Mouse (Mus musculus): ENCODE results near the gene Rnf215.
"Not testable (repeated sequence)": the region's sequence is repeated elsewhere in the genome, so short reads cannot be mapped to it uniquely, and the experiment has no call there.

The Rnf215 gene

DNA sequence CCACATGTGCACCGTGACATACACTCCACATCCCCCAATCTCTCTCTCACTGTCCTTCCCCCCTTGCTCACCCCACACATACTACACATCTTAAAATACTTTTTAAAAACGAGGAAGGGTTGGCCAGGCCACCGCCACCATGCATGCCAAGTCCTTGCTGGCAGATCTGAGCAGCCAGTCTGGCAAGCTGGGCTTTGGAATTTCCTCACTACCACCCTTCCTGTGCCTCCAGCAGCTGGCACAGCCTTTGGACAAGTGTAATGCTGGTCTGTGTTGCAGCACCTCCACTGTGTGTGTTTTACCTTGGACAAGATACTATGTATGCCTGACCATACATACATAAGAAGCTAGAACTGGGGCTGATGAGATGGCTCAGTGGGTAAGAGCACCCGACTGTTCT is 21.5 kb upstream of the Rnf215 start:
- in situ Hi-C loops (cut with MboI, MseI): no loop called here

GRCm38 (mm10) chr11:4113970-4114369 is 21.0 kb upstream of the Rnf215 start:
- in situ Hi-C loops (cut with MboI, MseI): no loop called here

DNA sequence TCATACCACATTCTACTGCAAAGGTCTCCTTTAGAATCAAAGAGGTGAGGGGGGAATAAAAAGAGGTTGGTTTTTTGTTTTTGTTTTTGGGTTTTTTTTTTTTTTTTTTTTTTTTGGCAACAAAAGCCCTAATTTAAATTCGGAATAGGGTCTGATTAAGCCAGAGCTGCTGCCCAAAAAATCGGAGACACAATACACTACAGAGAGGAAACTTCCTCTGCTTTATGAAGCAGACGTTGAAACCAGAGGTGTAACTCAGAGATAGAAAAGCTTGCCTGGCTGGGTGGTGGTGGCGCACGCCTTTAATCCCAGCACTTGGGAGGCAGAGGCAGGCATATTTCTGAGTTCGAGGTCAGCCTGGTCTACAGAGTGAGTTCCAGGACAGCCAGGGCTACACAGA is 20.5 kb upstream of the Rnf215 start:
- in situ Hi-C loops (cut with MboI, MseI): not testable (repeated sequence)

- in situ Hi-C loops (cut with MboI, MseI): no loop called here
Observed at GRCm38 (mm10) chr11:4115407-4115806, 19.6 kb upstream of the Rnf215 start.

DNA sequence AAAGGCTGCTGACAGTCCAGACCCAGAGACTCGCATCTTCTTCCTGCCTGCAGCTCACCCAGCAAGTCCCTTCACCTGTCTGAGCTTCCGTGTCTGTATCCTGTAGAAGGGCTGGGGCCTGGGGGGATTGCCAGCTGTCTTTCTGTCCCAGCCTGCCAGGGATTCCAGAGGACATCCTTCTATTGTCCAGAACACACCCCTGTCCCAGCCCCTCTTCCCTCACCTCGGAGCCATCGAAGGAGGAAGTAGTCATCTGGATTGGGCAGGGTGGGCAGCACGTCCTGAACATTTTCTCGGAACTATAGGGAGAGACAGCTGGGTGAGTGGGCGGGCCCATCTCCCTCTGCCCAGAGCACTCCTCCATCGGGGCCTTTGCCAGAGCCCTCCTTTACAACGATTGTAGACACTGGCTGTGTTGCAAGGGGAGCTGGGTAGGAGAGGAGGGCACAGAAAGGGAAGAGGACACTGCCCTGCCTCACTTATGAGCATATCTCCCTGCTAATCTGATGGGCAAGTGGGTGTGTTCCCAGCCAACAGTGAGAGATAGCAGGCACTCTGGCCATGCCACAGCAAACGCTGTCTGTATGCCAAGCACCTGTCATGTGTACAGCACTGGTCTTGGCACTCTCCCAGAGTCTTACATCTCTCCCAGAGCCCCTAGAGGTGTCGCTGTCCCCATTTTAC is 18.4 kb upstream of the Rnf215 start:
- in situ Hi-C loops (cut with MboI, MseI): no loop called here

DNA sequence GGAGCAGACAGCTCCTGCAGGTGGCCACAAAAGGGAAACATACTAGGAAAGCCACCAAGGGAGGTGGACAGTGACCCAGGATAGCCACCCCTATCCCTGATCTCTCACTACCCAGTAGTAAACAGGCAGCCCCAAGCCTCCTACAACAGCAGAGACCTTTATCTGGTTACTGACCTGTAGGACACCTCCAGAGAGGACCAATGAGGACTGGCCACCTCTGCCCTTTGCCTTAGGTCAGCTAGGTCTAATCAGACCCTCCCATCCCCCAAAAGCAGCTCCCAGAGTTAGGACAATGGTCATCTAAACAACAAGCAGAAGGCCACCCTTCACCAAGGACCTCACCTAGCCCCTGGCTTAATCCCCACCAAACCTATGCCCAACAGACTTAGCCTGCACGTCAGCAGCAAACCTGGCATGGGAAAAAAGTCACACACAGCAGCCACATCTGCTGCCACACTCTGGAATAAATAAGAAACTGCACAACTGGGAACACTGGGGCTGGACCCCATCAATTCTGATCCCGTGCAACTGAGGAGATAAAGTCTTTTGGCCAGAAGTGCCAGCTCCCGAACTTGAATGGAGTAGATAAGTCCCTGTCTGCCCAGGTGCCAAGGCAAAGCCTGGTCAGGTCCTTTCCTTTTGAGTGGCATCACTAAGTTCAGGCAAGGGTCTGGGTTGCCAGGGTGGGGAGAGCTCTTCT is 17.5 kb upstream of the Rnf215 start:
- in situ Hi-C loops (cut with MboI, MseI): no loop called here

DNA sequence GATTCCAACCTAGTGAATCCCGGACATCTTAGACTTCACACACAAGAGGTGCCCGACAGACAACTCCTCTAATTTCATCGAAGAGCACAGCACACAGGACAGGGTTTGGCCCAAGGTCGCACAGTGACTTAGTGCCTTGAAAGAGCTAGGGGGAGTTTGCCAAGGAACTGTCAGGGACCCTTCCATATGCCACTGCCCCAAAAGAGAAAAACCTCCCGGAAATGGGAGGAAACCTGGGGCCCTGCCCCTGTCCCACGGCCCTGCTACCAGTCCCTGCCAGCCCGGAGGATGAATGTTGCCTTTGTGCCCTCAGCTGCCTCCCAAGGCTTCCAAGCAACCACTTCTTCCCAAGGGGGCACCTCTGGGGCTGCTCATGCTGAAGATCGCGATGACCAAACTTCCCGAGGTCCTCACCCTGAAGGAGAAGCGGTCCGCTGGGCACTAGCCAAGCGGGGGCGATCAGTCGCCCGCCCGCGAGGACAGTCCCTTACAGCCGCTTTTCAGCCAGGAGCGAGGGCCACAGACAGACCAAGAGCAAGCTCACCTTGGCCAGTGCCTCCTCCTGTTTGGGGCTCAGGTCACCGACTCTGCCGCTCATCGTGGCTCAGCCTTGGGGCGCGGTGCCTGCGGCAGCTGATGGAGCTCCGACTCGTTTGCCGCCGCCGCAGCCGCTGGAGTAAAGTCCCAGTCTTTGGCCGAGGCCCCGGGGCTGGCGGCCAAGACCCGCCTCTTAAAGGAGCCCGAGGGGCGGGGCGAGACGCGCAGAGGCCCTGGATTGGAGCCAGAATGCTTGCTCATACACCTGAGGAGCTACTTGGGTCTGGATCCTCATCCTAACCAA is 16.7 kb upstream of the Rnf215 start:
- in situ Hi-C loops (cut with MboI, MseI): no loop called here

GRCm38 (mm10) chr11:4119635-4120034 is 15.4 kb upstream of the Rnf215 start:
- in situ Hi-C loops (cut with MboI, MseI): no loop called here

DNA sequence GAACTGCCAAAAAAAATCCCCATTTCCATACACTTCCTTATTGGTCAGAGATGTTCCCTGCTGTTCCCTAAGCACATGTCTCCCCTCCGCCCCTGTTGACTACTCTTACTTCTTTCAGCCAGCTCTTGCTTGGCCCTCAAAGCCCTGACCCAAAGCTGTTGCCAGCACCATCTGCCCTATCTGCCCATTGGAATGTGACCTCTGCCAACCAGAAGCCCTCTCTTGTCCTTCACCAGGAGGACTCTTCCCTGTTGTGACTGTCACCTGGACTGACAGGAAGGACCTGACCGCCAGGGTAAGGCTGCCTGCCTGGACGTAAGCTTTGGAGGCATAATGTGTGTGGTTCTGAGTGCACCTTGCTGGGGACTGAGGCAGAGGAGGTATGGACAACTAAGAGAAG is 13.3 kb upstream of the Rnf215 start:
- in situ Hi-C loops (cut with MboI, MseI): no loop called here

DNA sequence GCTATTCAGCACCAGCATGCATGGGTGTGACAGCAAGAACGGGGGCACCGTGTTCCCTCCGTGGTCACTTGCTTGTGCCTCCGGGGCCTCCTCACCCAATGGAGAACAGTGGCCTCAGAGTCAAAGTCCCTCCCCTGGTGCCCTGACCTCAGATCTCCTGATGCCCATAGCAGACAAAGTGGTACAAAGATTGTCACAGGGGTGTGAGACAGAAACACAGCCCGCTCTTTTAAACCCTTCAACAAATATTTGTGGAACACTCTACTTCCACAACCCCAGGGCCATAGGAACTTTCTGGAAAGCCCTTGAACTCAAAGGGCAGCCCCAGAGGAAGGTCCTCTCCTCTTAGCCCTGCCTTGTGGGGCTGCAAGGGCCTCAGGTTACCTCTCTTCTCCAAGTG is 12.8 kb upstream of the Rnf215 start:
- in situ Hi-C loops (cut with MboI, MseI): no loop called here

DNA sequence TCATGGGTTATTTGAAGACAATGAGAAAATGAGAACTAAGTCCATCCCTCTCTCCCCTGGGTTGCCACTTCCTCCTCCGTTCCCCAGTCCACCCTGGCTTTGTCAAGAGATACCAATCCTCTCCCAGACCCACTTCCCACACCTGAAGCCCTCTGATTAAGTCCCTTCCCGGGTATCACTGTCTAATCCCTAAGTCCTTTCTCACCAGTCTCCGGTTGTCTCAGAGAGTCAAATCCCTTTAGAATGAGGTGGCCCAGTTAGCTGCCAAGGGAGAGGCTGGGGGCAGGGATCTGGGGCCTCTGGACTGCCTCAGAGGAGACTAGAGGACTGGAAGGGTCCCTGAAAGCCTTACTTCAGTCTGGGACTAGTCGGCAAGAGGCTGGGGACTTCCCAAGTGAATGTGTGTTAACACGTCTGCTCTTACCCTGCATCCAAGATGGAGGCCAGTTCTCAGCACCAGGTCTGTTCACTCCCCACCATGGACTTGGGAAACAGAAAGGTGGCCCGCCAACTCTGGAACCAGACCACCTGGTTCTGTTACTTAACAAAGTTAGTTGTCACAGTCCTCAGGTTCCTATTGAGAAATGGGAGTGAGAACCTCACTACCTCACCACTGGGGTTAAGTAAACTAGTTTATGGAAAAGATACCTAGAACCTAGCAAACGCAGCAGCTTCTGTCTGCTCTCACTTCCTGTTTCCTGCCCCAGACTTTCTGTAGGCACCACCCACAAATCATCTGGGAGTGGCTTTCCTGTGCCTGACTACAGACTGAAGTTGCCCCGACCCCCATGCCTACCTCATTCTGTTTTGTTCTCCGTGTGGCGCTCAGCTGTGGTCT is 12.0 kb upstream of the Rnf215 start, which contains the start of gene Sec14l2:
Gene Sec14l2, minus strand, starts transcription at position 674 of the 838 bp plus-strand sequence.
- in situ Hi-C loops (cut with MboI, MseI): no loop called here

DNA sequence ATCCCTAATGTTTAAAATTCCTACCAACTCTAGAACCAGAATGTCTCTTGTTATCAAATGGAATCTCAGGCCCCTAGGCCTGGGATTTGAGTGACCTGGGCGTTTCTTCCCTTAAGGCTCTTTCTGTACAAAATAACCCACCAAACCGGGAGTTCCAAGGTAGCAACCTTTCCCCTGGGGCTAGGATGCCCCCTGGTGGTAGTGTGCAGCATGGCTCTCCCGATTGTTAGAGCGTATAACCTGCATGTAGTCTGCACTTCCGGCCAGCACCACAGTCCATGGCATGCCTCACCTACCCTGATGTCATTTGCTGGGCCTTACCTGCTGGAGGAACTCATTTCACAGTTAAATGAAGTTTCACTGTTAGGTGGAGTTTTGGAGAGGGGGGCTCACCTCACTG is 11.1 kb upstream of the Rnf215 start:
- in situ Hi-C loops (cut with MboI, MseI): no loop called here

- in situ Hi-C loops (cut with MboI, MseI): no loop called here
Observed at GRCm38 (mm10) chr11:4127059-4127458, 7.9 kb upstream of the Rnf215 start.

GRCm38 (mm10) chr11:4128461-4128860 is 6.5 kb upstream of the Rnf215 start:
- in situ Hi-C loops (cut with MboI, MseI): not testable (repeated sequence)

DNA sequence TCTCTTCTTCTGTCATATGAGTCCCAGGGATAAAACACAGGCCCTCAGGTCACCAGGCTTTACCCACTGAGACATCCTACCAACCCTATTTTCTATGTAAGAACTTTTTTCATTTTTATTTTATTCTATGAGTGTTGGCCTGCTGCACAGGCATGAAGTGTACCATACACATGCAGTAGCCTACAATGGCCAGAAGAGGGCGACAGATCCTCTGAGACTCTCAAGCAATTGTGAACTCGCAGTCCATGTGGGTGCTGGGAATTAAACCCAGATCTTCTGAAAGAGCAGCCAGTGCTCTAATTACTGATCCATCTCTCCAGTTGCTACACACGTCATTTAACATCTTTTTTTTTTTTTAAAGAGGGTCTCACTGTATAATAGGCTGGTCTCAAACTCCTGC is 1.6 kb upstream of the Rnf215 start:
- in situ Hi-C loops (cut with MboI, MseI): no loop called here

DNA sequence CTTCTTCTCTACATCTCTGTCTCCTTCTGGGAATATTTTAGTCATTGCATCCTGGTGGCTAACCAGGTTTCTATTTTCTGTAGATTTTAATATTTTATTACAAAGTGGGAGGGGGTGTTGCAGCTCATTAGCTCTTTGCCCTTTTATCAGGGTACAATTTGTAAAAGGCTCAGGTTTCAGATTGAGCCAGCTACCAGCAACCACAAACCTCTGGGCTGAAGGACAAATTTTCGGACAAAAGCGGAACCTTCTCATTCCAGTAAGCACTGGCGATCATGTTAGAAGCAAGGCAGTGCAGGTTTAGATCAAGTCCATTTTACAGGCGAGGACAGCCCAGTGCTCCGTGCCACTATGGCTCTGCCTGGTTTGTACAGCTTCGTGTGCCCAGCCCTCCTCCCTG is 602 bp upstream of the Rnf215 start:
- in situ Hi-C loops (cut with MboI, MseI): no loop called here

DNA sequence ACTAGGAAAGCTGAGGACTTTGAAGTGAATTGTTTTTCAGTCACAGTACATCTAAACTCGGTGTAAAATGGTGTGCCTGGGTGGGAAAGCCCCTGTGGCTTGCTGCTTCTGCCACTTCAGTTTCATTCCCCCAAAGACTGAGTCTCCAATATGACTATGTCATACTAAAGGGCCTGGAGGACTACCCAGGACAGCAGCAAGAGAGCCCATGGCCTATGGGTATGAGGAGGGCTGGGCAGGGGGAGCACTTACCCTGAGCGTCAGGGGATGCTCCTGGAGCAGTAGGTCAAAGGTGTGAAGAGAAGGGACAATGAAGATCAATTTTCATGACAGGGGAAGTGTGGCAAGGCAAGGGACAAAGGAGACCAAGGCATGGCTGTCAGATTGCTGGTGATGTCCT is 4.0 kb downstream of the Rnf215 start:
- in situ Hi-C loops (cut with MboI, MseI): no loop called here

GRCm38 (mm10) chr11:4141505-4141904 is 6.5 kb downstream of the Rnf215 start:
- in situ Hi-C loops (cut with MboI, MseI): no loop called here

DNA sequence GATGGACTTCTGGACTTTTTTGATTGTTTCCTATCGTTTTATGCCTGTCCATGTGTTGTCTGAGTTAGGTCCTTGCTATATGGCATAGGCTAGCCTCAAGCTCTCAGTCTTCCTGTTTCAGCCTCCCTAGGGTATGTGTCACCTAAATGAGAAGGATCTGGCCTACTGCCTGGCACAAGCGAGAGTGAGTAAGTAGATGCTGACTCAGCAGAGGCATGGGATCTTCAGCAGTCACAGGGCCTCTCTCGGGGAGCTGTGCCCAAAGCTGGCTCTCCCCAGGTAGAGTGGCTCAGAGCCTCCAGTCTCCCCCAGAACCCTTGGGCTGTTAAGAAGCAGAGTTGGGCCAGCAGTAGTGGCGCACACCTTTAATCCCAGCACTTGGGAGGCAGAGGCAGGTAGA is 7.3 kb downstream of the Rnf215 start:
- in situ Hi-C loops (cut with MboI, MseI): no loop called here

DNA sequence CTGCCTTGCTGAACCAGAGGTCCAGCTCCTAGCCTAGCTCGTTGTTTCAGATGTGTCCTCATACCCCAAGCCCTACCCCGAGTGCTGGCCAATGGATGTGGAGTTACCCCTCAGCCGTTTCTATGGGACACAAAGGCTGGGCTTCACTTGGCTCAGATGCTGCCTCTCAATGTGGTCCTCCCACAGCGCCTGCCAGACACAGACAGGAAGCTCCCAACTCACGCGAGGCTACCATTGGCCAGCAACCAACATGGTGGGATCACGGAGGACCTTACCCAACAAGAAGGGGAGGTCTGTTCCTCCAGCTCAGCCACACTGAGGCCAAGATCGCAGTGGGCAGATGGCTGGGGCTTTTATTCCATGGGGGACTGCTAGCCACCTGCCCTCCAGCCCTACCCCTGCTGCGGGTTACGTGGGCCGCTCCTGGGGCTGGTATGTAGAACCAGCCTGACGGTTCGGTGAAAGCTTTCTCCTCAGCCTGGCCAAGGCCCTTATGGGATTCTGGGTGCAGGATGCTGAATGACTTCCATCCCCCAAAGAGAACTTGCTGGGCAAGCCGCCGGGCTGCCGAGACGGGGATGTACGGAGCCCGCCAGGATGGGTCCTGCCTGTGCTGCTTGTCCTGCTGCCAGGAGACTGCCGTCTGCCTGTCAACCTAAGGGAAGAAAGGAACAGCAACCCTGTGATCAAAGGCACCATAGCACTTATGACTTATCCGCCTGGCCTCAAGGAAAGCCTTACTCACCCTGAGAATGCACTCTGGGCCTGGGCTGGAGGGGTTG is 8.5 kb downstream of the Rnf215 start:
- in situ Hi-C loops (cut with MboI, MseI): no loop called here

DNA sequence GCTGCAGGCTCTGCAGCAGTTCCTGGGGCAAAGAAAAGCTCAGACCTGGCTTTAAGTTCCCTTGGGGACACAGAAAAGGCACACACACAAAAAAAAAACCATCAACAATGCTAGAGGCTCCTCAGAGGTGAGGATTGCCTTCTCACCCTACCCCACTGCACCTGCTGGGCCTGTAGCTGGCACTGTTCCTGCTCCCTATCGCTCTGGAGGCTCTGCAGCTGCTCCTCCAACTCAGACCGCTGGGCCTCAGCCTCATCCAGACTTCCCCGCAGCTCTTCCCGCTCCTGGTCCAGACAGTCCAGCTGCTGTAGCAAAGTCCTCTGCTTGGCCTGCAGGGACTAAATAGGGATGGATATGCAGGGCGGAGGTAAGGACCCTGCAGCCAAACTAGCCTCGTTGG is 11.4 kb downstream of the Rnf215 start:
- in situ Hi-C loops (cut with MboI, MseI): no loop called here
